Mouse (Mus musculus) brain, embryonic 14.5 days (tissue): Measurements from ENCODE around the gene Zdhhc25.
A peak's percentile ranks its signal among the peaks of the same experiment; 100 is the strongest.

Experiments
- CTCF ChIP-seq: fragments of 200-500 bp; IDR thresholded peaks from 2 replicates; pipeline ENCODE4 v1.5.1; 2012; ENCODE audit warnings: inconsistent platforms, mild to moderate bottlenecking, moderate library complexity, borderline replicate concordance; ENCODE audit not compliant: insufficient read depth, insufficient read length; ENCODE audit errors: extremely low read depth
- POLR2A ChIP-seq: fragments of 200-500 bp; IDR thresholded peaks from 2 replicates; pipeline ENCODE4 v1.6.1; 2012; ENCODE audit warnings: mild to moderate bottlenecking, inconsistent platforms, borderline replicate concordance; ENCODE audit not compliant: poor library complexity, insufficient read depth, insufficient read length, severe bottlenecking; ENCODE audit errors: extremely low read depth

DNA sequence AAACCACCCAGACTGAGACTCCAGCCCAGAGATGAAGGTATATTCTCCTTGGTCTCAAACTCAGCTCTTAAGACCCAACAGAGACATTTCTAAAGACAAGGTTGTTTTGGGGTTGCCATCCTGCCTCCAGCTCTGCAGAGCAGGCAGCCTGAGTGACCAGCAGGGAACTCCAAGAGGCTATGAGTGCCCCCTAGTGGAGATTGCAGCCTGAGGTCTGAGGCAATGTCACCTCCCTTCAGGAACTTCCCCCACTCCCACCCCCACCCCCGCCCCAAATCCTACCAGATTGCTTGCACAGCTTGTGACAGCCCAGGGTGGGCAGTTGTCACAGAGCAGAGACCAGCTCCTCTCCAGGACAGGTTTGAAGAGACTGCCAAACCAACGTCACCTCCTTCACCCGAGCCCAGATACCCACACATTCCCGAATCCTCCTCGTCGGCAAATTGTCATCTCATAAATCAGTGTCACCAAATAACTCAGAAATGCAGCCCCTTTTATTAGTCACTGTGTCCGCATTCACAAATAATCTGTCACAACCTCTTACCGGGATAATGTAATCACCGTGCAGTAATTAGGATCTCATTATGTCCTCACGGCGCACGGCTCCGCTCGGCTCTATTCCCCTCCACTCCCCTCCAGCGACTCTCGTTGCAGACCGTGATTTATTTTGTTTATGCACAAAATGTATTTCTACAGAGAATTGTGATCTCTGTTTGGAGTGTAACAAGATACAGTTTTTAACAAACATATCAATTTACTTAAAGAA, 18.1 kb downstream of the Zdhhc25 start:
- TF ChIP-seq CTCF (peak; percentile 65), POLR2A (no peak)
